Comparison of ENCODE assay signal across 8 mouse cellular contexts in genomic region chr11:70699722-70700556, GRCm38 (mm10). TPM values are rescaled to one million over a fixed set of nuclear protein-coding genes. Genes with fewer than 3 reads are reported as not detected.
A peak's percentile ranks its signal among the peaks of the same experiment; 100 is the strongest.
DNase-seq lines count a peak whose midpoint lies in the region; ATAC-seq and TF ChIP-seq lines count a peak whose summit lies in the region.

Gene Inca1, minus strand, starts transcription at chr11:70700155.
Gene Kif1c, plus strand, starts transcription at chr11:70700548.

- ATAC-seq in heart, embryonic 12.5 days (ENCODE audit: insufficient number of reproducible peaks, low FRiP score), result peak; percentile 94
- peak; percentile 93 for ATAC-seq in kidney, postnatal 0 days (replicated peaks; ENCODE audit: low FRiP score, low read depth)
- peak; percentile 94 for ATAC-seq in liver, embryonic 12.5 days
- ATAC-seq in stomach, embryonic 15.5 days (ENCODE audit: insufficient read depth, low FRiP score, low read depth), result peak; percentile 95

- H3K79me2 ChIP-seq in C2C12 (ENCODE audit: control insufficient read depth, insufficient read depth), result peaks cover 42% of the 10 kb centered on the region

- no peak for TF ChIP-seq CTCF in C2C12 (IDR thresholded peaks at IDR 0.05; ENCODE audit: control insufficient read depth, insufficient read depth, insufficient read length)
- TF ChIP-seq CTCF in brain, embryonic 14.5 days (IDR thresholded peaks at IDR 0.05; ENCODE audit: borderline replicate concordance, extremely low read depth, insufficient read depth, insufficient read length), result no peak
- peak; percentile 9; the same call in 1 of the 2 replicates for TF ChIP-seq CTCF in kidney, postnatal 0 days (IDR thresholded peaks at IDR 0.05; ENCODE audit: low read depth)

- H3K9me3 ChIP-seq in erythroblast, embryonic 14.5 days (ENCODE audit: control insufficient read depth, low read length), result no peaks in the 10 kb centered on the region
- H3K9me3 ChIP-seq in heart, embryonic 12.5 days (replicated peaks), result no peaks in the 10 kb centered on the region
- no peaks in the 10 kb centered on the region for H3K9me3 ChIP-seq in kidney, postnatal 0 days (replicated peaks; ENCODE audit: low read length)
- H3K9me3 ChIP-seq in liver, embryonic 12.5 days (replicated peaks), result no peaks in the 10 kb centered on the region
- no peaks in the 10 kb centered on the region for H3K9me3 ChIP-seq in stomach, embryonic 15.5 days

- H3K79me3 ChIP-seq in C2C12 (ENCODE audit: low read depth), result peaks cover 22% of the 10 kb centered on the region

- H3K9ac ChIP-seq in heart, embryonic 12.5 days, result peak within 1 kb of the TSS; percentile 95
- peak within 1 kb of the TSS; percentile 94 for H3K9ac ChIP-seq in kidney, postnatal 0 days (ENCODE audit: low read depth, low read length)
- H3K9ac ChIP-seq in liver, embryonic 12.5 days, result peak within 1 kb of the TSS; percentile 86
- peak within 1 kb of the TSS; percentile 88 for H3K9ac ChIP-seq in stomach, embryonic 15.5 days

- H3K4me1 ChIP-seq in erythroblast, embryonic 14.5 days (ENCODE audit: control insufficient read depth), result peaks cover 24% of the 10 kb centered on the region
- H3K4me1 ChIP-seq in heart, embryonic 12.5 days (replicated peaks), result peaks cover 29% of the 10 kb centered on the region
- H3K4me1 ChIP-seq in kidney, postnatal 0 days (replicated peaks; ENCODE audit: insufficient read depth, low read length), result peaks cover 14% of the 10 kb centered on the region
- H3K4me1 ChIP-seq in liver, embryonic 12.5 days, result peaks cover 25% of the 10 kb centered on the region
- H3K4me1 ChIP-seq in stomach, embryonic 15.5 days, result peaks cover 19% of the 10 kb centered on the region

- WGBS in heart, embryonic 12.5 days, result 2% methylated on average over 64 of the region's 69 CpGs
- 2% methylated on average over 66 of the region's 69 CpGs for WGBS in kidney, postnatal 0 days
- 2% methylated on average over 69 of the region's 69 CpGs for WGBS in liver, embryonic 12.5 days (ENCODE audit: insufficient replicate concordance)
- 1% methylated on average over 57 of the region's 69 CpGs for WGBS in stomach, embryonic 15.5 days

- TF ChIP-seq POLR2A in brain, embryonic 14.5 days (IDR thresholded peaks at IDR 0.05; ENCODE audit: borderline replicate concordance, extremely low read depth, insufficient read depth, insufficient read length, poor library complexity, severe bottlenecking), result peak; percentile 73; the same call in 1 of the 2 replicates

- H3K4me3 ChIP-seq in C2C12 (ENCODE audit: insufficient read depth, poor library complexity, severe bottlenecking), result peak within 1 kb of the TSS; percentile 91
- peak within 1 kb of the TSS; percentile 86 for H3K4me3 ChIP-seq in erythroblast, embryonic 14.5 days (replicated peaks)
- H3K4me3 ChIP-seq in heart, embryonic 12.5 days, result peak within 1 kb of the TSS; percentile 84
- H3K4me3 ChIP-seq in kidney, postnatal 0 days (replicated peaks; ENCODE audit: low read depth, low read length), result peak within 1 kb of the TSS; percentile 89
- H3K4me3 ChIP-seq in liver, embryonic 12.5 days, result peak within 1 kb of the TSS; percentile 77
- peak within 1 kb of the TSS; percentile 85 for H3K4me3 ChIP-seq in stomach, embryonic 15.5 days (replicated peaks)

- peaks cover 10% of the 10 kb centered on the region for H3K36me3 ChIP-seq in C2C12 (ENCODE audit: control insufficient read depth, insufficient read depth)
- H3K36me3 ChIP-seq in erythroblast, embryonic 14.5 days (ENCODE audit: control insufficient read depth), result peaks cover 15% of the 10 kb centered on the region; the same call in 1 of the 2 replicates
- H3K36me3 ChIP-seq in heart, embryonic 12.5 days, result peaks cover 19% of the 10 kb centered on the region
- H3K36me3 ChIP-seq in kidney, postnatal 0 days (ENCODE audit: insufficient read depth, low read length), result peaks cover 7% of the 10 kb centered on the region; the same call in 1 of the 2 replicates
- peaks cover 12% of the 10 kb centered on the region for H3K36me3 ChIP-seq in liver, embryonic 12.5 days
- H3K36me3 ChIP-seq in stomach, embryonic 15.5 days, result peaks cover 13% of the 10 kb centered on the region

- H3K27me3 ChIP-seq in C2C12 (ENCODE audit: control insufficient read depth, insufficient read depth, insufficient read length), result no peaks in the 10 kb centered on the region
- H3K27me3 ChIP-seq in erythroblast, embryonic 14.5 days (ENCODE audit: control insufficient read depth), result peaks cover 25% of the 10 kb centered on the region
- H3K27me3 ChIP-seq in heart, embryonic 12.5 days (replicated peaks), result no peaks in the 10 kb centered on the region
- no peaks in the 10 kb centered on the region for H3K27me3 ChIP-seq in kidney, postnatal 0 days (ENCODE audit: insufficient read depth, low read length)
- peaks cover 39% of the 10 kb centered on the region for H3K27me3 ChIP-seq in liver, embryonic 12.5 days (replicated peaks)
- no peaks in the 10 kb centered on the region for H3K27me3 ChIP-seq in stomach, embryonic 15.5 days (replicated peaks)

- peak; percentile 98 for DNase-seq in brain, embryonic 14.5 days (ENCODE audit: low read depth)
- peak; percentile 93 for DNase-seq in kidney, postnatal 0 days (ENCODE audit: low spot score)
- DNase-seq in natural killer cell, adult 2 months (ENCODE audit: low spot score in 2 of 2), result peak; percentile 93 to 95

- peak within 1 kb of the TSS; percentile 89 for H3K4me2 ChIP-seq in heart, embryonic 12.5 days
- peak within 1 kb of the TSS; percentile 94 for H3K4me2 ChIP-seq in kidney, postnatal 0 days (ENCODE audit: low read length)
- H3K4me2 ChIP-seq in liver, embryonic 12.5 days, result peak within 1 kb of the TSS; percentile 97
- H3K4me2 ChIP-seq in stomach, embryonic 15.5 days, result peak within 1 kb of the TSS; percentile 80

- H3ac ChIP-seq in C2C12 (ENCODE audit: control insufficient read depth, insufficient read length, low read depth), result peak within 1 kb of the TSS; percentile 80

- H3K27ac ChIP-seq in heart, embryonic 12.5 days (ENCODE audit: poor library complexity, severe bottlenecking), result peak within 1 kb of the TSS; percentile 95
- H3K27ac ChIP-seq in kidney, postnatal 0 days, result peak within 1 kb of the TSS; percentile 97
- peak within 1 kb of the TSS; percentile 84 for H3K27ac ChIP-seq in liver, embryonic 12.5 days
- peak within 1 kb of the TSS; percentile 94 for H3K27ac ChIP-seq in stomach, embryonic 15.5 days

TF ChIP-seq in C2C12, 6 proteins besides CTCF, POLR2A, EP300 and RAD21:
- TF ChIP-seq MYOD1 (IDR thresholded peaks at IDR 0.05; ENCODE audit: control insufficient read depth, insufficient read length, low read depth) (no peak), FOSL1 (IDR thresholded peaks at IDR 0.05; ENCODE audit: insufficient read depth, low read length, poor library complexity, severe bottlenecking) (no peak), MYOG (IDR thresholded peaks at IDR 0.05; ENCODE audit: control insufficient read depth, extremely low read depth, insufficient read length) (no peak), MAX (IDR thresholded peaks at IDR 0.05) (no peak), USF1 (IDR thresholded peaks at IDR 0.05; ENCODE audit: low read depth) (no peak), CEBPB (IDR thresholded peaks at IDR 0.05; ENCODE audit: low read depth) (no peak)

RNA-seq across cellular contexts. Expression of gene Inca1, which starts in this region (rescaled TPM):
- polyA plus RNA-seq in C2C12 (2012; fragmentation: generic; extraction: Trizol), result 0.42 TPM
- polyA plus RNA-seq in brain, embryonic 14.5 days (2012; rRNA removed), result 0.61 and 0.72 TPM in 2 replicates
- polyA plus RNA-seq in erythroblast, embryonic 14.5 days (2012), result not detected in 2 replicates
- polyA plus RNA-seq in heart, embryonic 12.5 days (2016; fragmentation: Nextera tagmentation; extraction: Ambion mirVana), result 1.7 and 1.8 TPM in 2 replicates
- polyA plus RNA-seq in kidney, postnatal 0 days (2015; fragmentation: Nextera tagmentation; extraction: Ambion mirVana), result 2.3 and 3.0 TPM in 2 replicates
- 0.41 and 0.97 TPM in 2 replicates for polyA plus RNA-seq in liver, embryonic 12.5 days (2016; fragmentation: Nextera tagmentation; extraction: Ambion mirVana)
- polyA plus RNA-seq in stomach, embryonic 15.5 days (2015; fragmentation: Nextera tagmentation; extraction: Ambion mirVana), result 1.1 and 1.4 TPM in 2 replicates

RNA-seq across cellular contexts. Expression of gene Kif1c, which starts in this region (rescaled TPM):
- polyA plus RNA-seq in C2C12 (2012; fragmentation: generic; extraction: Trizol), result 99.8 TPM
- 15.7 and 23.0 TPM in 2 replicates for polyA plus RNA-seq in brain, embryonic 14.5 days (2012; rRNA removed)
- polyA plus RNA-seq in erythroblast, embryonic 14.5 days (2012), result 0.31 and 0.32 TPM in 2 replicates
- 3.9 and 4.5 TPM in 2 replicates for polyA plus RNA-seq in heart, embryonic 12.5 days (2016; fragmentation: Nextera tagmentation; extraction: Ambion mirVana)
- polyA plus RNA-seq in kidney, postnatal 0 days (2015; fragmentation: Nextera tagmentation; extraction: Ambion mirVana), result 3.5 and 3.6 TPM in 2 replicates
- polyA plus RNA-seq in liver, embryonic 12.5 days (2016; fragmentation: Nextera tagmentation; extraction: Ambion mirVana), result 1.0 and 1.1 TPM in 2 replicates
- polyA plus RNA-seq in stomach, embryonic 15.5 days (2015; fragmentation: Nextera tagmentation; extraction: Ambion mirVana), result 4.2 and 4.6 TPM in 2 replicates

Comparison
In these comparisons a context has a peak if more than half of its experiments do, and no peak if none do; other contexts are left out.
1. Peak in every context shown above with its lines: DNase-seq, ATAC-seq, H3K4me3 ChIP-seq and H3K27ac ChIP-seq.